Mouse (Mus musculus) forebrain, embryonic 14.5 days (tissue): ENCODE data around the gene Dtd1. TPM values are rescaled to one million over a fixed set of nuclear protein-coding genes. Genes with fewer than 3 reads are reported as not detected.

Source experiments
- ATAC-seq: fragments of 200-750 bp; cut with Nextera tagmentation; 2 replicates; pipeline ENCODE4 v1.8.0; 2017; ENCODE audit warnings: mild to moderate bottlenecking, moderate library complexity
- DNase-seq: peaks from one replicate; pipeline ENCODE4 v3.0.0-alpha.2; 2015; ENCODE audit warnings: low spot score
- H3K27ac ChIP-seq: fragments of 300-500 bp; sonication (generic); 2 replicates; pipeline ENCODE4 v1.5.1; 2014; ENCODE audit warnings: low read depth, mild to moderate bottlenecking, control low read depth, low read length, moderate library complexity
- H3K27me3 ChIP-seq: fragments of 300-500 bp; sonication (generic); replicated peaks from 2 replicates; pipeline ENCODE4 v1.6.1; 2014; ENCODE audit warnings: low read length, control low read depth, mixed read lengths; ENCODE audit not compliant: control insufficient read depth, insufficient read depth
- H3K36me3 ChIP-seq: fragments of 300-500 bp; sonication (generic); 2 replicates; pipeline ENCODE4 v1.6.1; 2014; ENCODE audit warnings: low read length, control low read depth; ENCODE audit not compliant: control insufficient read depth, insufficient read depth
- H3K4me1 ChIP-seq: fragments of 300-500 bp; sonication (generic); 2 replicates; pipeline ENCODE4 v1.6.1; 2014; ENCODE audit warnings: antibody characterized with exemption, low read length, control low read depth; ENCODE audit not compliant: control insufficient read depth, insufficient read depth
- H3K4me2 ChIP-seq: fragments of 300-500 bp; sonication (generic); 2 replicates; pipeline ENCODE4 v1.6.1; 2014; ENCODE audit warnings: mild to moderate bottlenecking, control low read depth, low read length
- H3K4me3 ChIP-seq: fragments of 300-500 bp; sonication (generic); 2 replicates; pipeline ENCODE4 v1.5.1; 2014; ENCODE audit warnings: low read depth, low read length, control low read depth
- H3K9ac ChIP-seq: fragments of 300-500 bp; sonication (generic); 2 replicates; pipeline ENCODE4 v1.6.1; 2014; ENCODE audit warnings: mild to moderate bottlenecking, low read length, control low read depth, moderate library complexity
- H3K9me3 ChIP-seq: fragments of 300-500 bp; sonication (generic); replicated peaks from 2 replicates; pipeline ENCODE4 v1.6.1; 2016; ENCODE audit warnings: low read length, control low read depth, mixed read lengths; ENCODE audit not compliant: control insufficient read depth
- WGBS: fragments of 180-500 bp; shearing (Covaris S2); extraction: QIAGEN DNeasy Blood & Tissue Kit; methylation state at CpG from one replicate; pipeline ENCODE4 v1.1.7; 2014; 5-methylcytosine and 5-hydroxymethylcytosine counted together
- polyA plus RNA-seq: library from polyadenylated mRNA; unstranded; fragments of >200 nt; fragmentation: Nextera tagmentation; extraction: Ambion mirVana; gene quantifications from 2 replicates; pipeline ENCODE4 v1.2.1, GENCODE M21; 2014

Gene Dtd1
- polyA plus RNA-seq, 1 experiment from 2014 or later, result 69.7 TPM

DNA sequence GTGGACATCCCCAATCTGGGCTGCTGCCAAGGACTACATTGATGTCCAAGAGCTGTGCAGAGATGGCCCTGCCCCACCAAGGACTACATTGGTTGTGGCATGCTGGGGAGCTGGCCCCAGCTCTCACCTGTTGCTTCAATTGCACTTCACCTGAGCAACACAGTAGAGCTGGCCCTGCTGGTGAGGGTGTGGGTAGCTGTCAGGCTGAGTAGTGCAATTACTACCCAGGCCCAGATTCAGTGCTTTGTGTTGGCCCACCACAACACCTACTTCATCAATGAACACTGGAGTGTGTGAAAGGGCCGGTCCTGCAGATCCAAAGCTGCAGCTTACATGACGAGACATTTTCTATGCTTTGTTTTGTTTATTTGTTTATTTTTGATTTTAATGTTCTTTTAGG, 93.1 kb downstream of the Dtd1 start:
- H3K4me3 ChIP-seq, result no peak overlapping the region
- no peaks in the 10 kb centered on the region for H3K9me3 ChIP-seq
- H3K27ac ChIP-seq, result no peak overlapping the region
- H3K4me1 ChIP-seq, result no peaks in the 10 kb centered on the region
- DNase-seq (no peak), ATAC-seq (no peak)
- H3K4me2 ChIP-seq, result no peak overlapping the region
- H3K9ac ChIP-seq, result no peak overlapping the region
- H3K36me3 ChIP-seq, result no peaks in the 10 kb centered on the region
- no peaks in the 10 kb centered on the region for H3K27me3 ChIP-seq
- WGBS, result 94% methylated on average over 2 of the region's 2 CpGs

DNA sequence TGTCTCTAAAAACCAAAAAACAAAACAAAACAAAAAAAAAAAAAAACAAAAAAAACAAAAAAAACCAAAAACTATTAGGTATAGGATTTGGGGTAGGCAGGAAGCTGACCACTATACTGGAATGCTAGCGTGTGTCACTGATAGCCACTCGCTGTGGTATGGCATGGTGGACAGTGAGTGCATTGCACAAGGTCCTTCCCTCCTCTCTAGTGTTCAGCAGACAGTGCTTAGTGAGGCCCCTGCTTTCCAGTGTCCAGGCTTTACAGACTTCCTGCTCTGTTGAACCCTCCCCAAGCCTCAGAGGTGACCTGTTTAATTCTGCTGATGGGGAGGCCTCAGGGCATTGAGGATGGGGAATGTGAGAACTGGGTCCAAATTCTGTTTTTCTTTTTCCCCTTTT, 95.2 kb downstream of the Dtd1 start:
- Histone ChIP-seq H3K36me3 (no peaks in the 10 kb centered on the region), H3K4me2 (no peak overlapping the region), H3K9ac (no peak overlapping the region), H3K4me3 (no peak overlapping the region), H3K4me1 (no peaks in the 10 kb centered on the region), H3K9me3 (no peaks in the 10 kb centered on the region), H3K27ac (no peak overlapping the region), H3K27me3 (no peaks in the 10 kb centered on the region)
- 92% methylated on average over 2 of the region's 2 CpGs for WGBS
- ATAC-seq (no peak), DNase-seq (no peak)

- no peak overlapping the region for H3K9ac ChIP-seq
- no peak for DNase-seq
- H3K9me3 ChIP-seq, result no peaks in the 10 kb centered on the region
- 90% methylated on average over 12 of the region's 12 CpGs for WGBS
- no peak overlapping the region for H3K27ac ChIP-seq
- no peaks in the 10 kb centered on the region for H3K27me3 ChIP-seq
- no peaks in the 10 kb centered on the region for H3K36me3 ChIP-seq
- H3K4me1 ChIP-seq, result no peaks in the 10 kb centered on the region
- ATAC-seq, result no peak
- H3K4me2 ChIP-seq, result no peak overlapping the region
- H3K4me3 ChIP-seq, result no peak overlapping the region
Measured at GRCm38 (mm10) chr2:144698046-144698445, 98.3 kb downstream of the Dtd1 start.

DNA sequence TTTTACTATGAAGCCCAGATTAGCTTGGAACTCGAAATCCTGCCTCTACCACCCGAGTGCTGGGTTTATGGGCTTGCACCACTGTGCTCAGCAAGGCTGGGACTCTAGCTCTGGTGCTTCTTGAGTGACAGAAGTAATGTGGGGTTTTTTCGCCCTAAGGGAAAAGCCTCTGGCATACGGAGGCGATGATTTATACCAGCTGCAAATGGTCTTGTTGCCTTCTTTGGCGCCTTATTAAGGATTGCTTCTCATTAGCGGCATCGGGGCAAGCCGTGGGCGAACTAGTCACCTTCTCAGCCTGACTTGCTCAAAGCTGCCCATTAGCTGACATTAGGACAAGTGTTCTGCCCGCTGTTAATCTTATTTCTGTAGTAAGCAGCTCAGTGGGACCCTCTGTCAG, 100.9 kb downstream of the Dtd1 start:
- 81% methylated on average over 11 of the region's 11 CpGs for WGBS
- H3K27me3 ChIP-seq, result no peaks in the 10 kb centered on the region
- ATAC-seq (no peak), DNase-seq (no peak)
- no peaks in the 10 kb centered on the region for H3K4me1 ChIP-seq
- no peaks in the 10 kb centered on the region for H3K36me3 ChIP-seq
- no peak overlapping the region for H3K4me2 ChIP-seq
- no peak overlapping the region for H3K27ac ChIP-seq
- no peak overlapping the region for H3K4me3 ChIP-seq
- H3K9me3 ChIP-seq, result no peaks in the 10 kb centered on the region
- no peak overlapping the region for H3K9ac ChIP-seq

DNA sequence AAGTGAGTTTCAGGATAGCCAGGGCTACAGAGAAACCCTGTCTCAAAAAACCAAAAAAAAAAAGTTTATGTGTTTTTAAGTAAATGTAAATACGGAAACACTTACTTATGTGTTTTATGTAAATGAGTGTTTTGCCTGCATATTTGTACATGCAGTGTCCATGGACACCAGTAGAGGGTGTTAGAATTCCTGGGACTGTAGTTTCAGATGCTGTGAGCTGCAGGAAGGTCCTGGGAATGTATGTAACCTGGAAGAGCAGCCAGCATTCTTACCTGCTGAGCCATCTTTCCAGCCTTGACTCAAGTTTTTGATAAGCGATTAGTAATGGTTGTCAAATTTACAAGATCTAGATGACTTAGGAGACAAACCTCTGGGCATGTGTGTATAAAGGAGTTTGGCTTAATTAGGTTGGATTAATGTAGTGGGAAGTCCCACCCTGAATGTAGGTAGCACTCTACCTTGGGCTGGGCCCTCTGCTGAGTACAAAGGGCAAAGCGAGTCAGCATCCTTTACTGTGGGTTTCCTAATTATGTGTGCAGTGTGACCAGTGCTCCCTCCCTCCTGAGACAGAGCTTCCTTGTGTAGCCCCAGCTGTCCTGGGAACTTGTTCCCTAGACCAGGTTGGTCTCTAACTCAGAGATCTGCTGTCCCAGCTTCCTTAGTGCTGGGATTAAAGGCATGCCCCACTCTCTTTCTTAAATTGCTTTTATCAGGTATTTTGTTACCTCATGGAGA, 101.9 kb downstream of the Dtd1 start:
- Histone ChIP-seq H3K9me3 (no peaks in the 10 kb centered on the region), H3K27ac (no peak overlapping the region), H3K27me3 (no peaks in the 10 kb centered on the region), H3K4me3 (no peak overlapping the region), H3K4me2 (no peak overlapping the region), H3K4me1 (no peaks in the 10 kb centered on the region), H3K9ac (no peak overlapping the region), H3K36me3 (no peaks in the 10 kb centered on the region)
- no peak for ATAC-seq
- 87% methylated on average over 3 of the region's 3 CpGs for WGBS
- no peak for DNase-seq

GRCm38 (mm10) chr2:144709285-144709684, 109.6 kb downstream of the Dtd1 start:
- Histone ChIP-seq H3K4me3 (no peak overlapping the region), H3K9me3 (no peaks in the 10 kb centered on the region; the same call in 1 of the 2 replicates), H3K4me2 (no peak overlapping the region), H3K4me1 (no peaks in the 10 kb centered on the region), H3K27me3 (no peaks in the 10 kb centered on the region), H3K36me3 (no peaks in the 10 kb centered on the region), H3K9ac (no peak overlapping the region), H3K27ac (no peak overlapping the region)
- 13% methylated on average over 1 of the region's 1 CpGs for WGBS
- ATAC-seq, result peak; percentile 44; the same call in 1 of the 2 replicates
- peak; percentile 71 for DNase-seq

GRCm38 (mm10) chr2:144709704-144710103, 110.0 kb downstream of the Dtd1 start:
- H3K4me1 ChIP-seq, result no peaks in the 10 kb centered on the region
- no peak for ATAC-seq
- no peaks in the 10 kb centered on the region; the same call in 1 of the 2 replicates for H3K9me3 ChIP-seq
- no peak overlapping the region for H3K4me2 ChIP-seq
- 45% methylated on average over 2 of the region's 2 CpGs for WGBS
- no peaks in the 10 kb centered on the region for H3K36me3 ChIP-seq
- H3K27me3 ChIP-seq, result no peaks in the 10 kb centered on the region
- no peak overlapping the region for H3K9ac ChIP-seq
- no peak overlapping the region for H3K4me3 ChIP-seq
- DNase-seq, result no peak
- H3K27ac ChIP-seq, result no peak overlapping the region

DNA sequence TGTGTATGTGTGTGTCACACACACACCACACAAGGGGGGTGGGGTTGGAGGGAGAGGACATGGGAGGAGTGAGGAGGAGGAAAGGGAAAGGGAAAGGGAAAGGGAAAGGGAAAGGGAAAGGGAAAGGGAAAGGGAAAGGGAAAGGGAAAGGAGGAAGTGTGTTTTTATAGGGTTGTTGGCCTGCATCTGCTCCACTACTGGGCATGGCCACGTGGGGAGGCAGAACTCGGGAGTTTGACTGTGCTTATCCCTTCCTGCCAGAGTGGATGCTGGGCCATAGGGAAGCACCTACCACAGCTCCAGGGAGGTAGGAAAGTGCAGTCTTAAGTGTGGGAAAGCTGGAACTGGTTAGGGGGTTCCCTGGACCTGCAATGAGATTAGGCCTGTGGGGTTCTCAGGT, 114.9 kb downstream of the Dtd1 start:
- Histone ChIP-seq H3K9ac (no peak overlapping the region), H3K9me3 (no peaks in the 10 kb centered on the region; the same call in 1 of the 2 replicates), H3K36me3 (no peaks in the 10 kb centered on the region), H3K4me2 (no peak overlapping the region), H3K27ac (no peak overlapping the region), H3K27me3 (no peaks in the 10 kb centered on the region), H3K4me1 (peaks cover 4% of the 10 kb centered on the region; the same call in 1 of the 2 replicates), H3K4me3 (no peak overlapping the region)
- ATAC-seq (no peak), DNase-seq (no peak)
- WGBS, result 82% methylated on average over 2 of the region's 2 CpGs

DNA sequence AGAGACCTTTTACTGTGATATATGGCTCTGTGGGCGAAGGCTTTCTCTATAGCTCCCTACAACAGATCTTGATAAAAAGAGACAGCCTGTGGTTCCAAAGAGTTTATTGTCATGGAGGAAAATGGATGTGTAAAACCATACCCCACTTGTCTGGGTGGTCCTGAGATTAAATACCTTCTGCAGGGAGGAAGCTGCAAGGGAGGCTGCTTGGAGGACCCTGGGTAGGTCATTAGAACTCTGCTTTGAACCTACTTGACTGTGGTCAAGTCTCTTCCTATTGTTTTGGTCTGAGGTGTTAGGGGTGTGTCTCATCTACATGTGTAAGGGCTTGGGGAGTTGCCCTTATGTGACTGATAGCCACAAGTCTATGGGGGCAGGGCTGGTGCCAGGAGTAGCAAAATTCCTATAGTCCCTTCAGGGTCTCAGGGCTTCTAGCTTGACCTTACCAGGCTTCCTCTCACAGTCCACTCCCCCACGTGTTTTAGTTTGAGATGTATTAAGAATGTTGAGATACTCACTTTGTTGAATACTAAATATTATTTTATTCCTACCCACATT, 115.6 kb downstream of the Dtd1 start:
- no peak overlapping the region for H3K9ac ChIP-seq
- ATAC-seq (no peak), DNase-seq (no peak)
- H3K9me3 ChIP-seq, result no peaks in the 10 kb centered on the region; the same call in 1 of the 2 replicates
- H3K4me2 ChIP-seq, result no peak overlapping the region
- no peak overlapping the region for H3K27ac ChIP-seq
- H3K27me3 ChIP-seq, result no peaks in the 10 kb centered on the region
- no peaks in the 10 kb centered on the region for H3K36me3 ChIP-seq
- H3K4me1 ChIP-seq, result peaks cover 4% of the 10 kb centered on the region; the same call in 1 of the 2 replicates
- 79% methylated on average over 2 of the region's 2 CpGs for WGBS
- no peak overlapping the region for H3K4me3 ChIP-seq
